In genomic region chr12:36713866-36714662, GRCm38 (mm10) we compare ENCODE assay signal across 8 mouse cellular contexts.
DNase-seq lines count a peak whose midpoint lies in the region; ATAC-seq lines count a peak whose summit lies in the region.

No protein-coding gene starts in this region.

- H3K9me3 ChIP-seq in kidney, embryonic 15.5 days (replicated peaks), result no peaks in the 10 kb centered on the region
- H3K9me3 ChIP-seq in liver, embryonic 13.5 days (replicated peaks), result no peaks in the 10 kb centered on the region
- no peaks in the 10 kb centered on the region for H3K9me3 ChIP-seq in neural tube, embryonic 11.5 days (ENCODE audit: control insufficient read depth, low read length)

- DNase-seq in urinary bladder, postnatal 14 days (ENCODE audit: low spot score), result peak; percentile 21
- DNase-seq in urinary bladder, adult 2 months (ENCODE audit: low spot score), result no peak
- DNase-seq in embryo, embryonic 10 days (ENCODE audit: low spot score), result peak; percentile 63
- peak; percentile 34 to 38 for DNase-seq in heart, adult 9 months (ENCODE audit: low spot score in 2 of 2)
- DNase-seq in liver, embryonic 13.5 days, result no peak
- DNase-seq in neural tube, embryonic 11.5 days (ENCODE audit: low spot score), result peak; percentile 59

- H3K9ac ChIP-seq in kidney, embryonic 15.5 days, result no peak overlapping the region
- H3K9ac ChIP-seq in liver, embryonic 13.5 days, result no peak overlapping the region
- no peak overlapping the region for H3K9ac ChIP-seq in neural tube, embryonic 11.5 days (ENCODE audit: low read length)

- H3K36me3 ChIP-seq in kidney, embryonic 15.5 days, result no peaks in the 10 kb centered on the region
- no peaks in the 10 kb centered on the region for H3K36me3 ChIP-seq in liver, embryonic 13.5 days
- H3K36me3 ChIP-seq in neural tube, embryonic 11.5 days (ENCODE audit: control insufficient read depth, insufficient read depth, low read length), result no peaks in the 10 kb centered on the region

- 22% methylated on average over 17 of the region's 17 CpGs for WGBS in kidney, embryonic 15.5 days
- WGBS in liver, embryonic 13.5 days (ENCODE audit: insufficient replicate concordance), result 20% methylated on average over 17 of the region's 17 CpGs
- 32% methylated on average over 17 of the region's 17 CpGs for WGBS in neural tube, embryonic 11.5 days

- no peaks in the 10 kb centered on the region for H3K27me3 ChIP-seq in kidney, embryonic 15.5 days
- no peaks in the 10 kb centered on the region for H3K27me3 ChIP-seq in liver, embryonic 13.5 days
- no peaks in the 10 kb centered on the region for H3K27me3 ChIP-seq in neural tube, embryonic 11.5 days (ENCODE audit: control insufficient read depth, insufficient read depth, low read length)

- ATAC-seq in kidney, embryonic 15.5 days (replicated peaks; ENCODE audit: low FRiP score), result peak; percentile 67; the same call in 1 of the 2 replicates
- ATAC-seq in liver, embryonic 13.5 days (ENCODE audit: low read depth), result no peak
- peak; percentile 75 for ATAC-seq in neural tube, embryonic 11.5 days (ENCODE audit: insufficient read depth, low FRiP score, low TSS enrichment)
- no peak for ATAC-seq in monocyte, adult 5-6 weeks (replicated peaks; ENCODE audit: insufficient number of reproducible peaks, low FRiP score, low TSS enrichment, poor library complexity, severe bottlenecking)

- no peak overlapping the region for H3K27ac ChIP-seq in kidney, embryonic 15.5 days
- H3K27ac ChIP-seq in liver, embryonic 13.5 days, result no peak overlapping the region
- H3K27ac ChIP-seq in neural tube, embryonic 11.5 days (ENCODE audit: low read depth, low read length), result no peak overlapping the region

- peak overlapping the region; percentile 55 for H3K4me2 ChIP-seq in kidney, embryonic 15.5 days
- peak overlapping the region; percentile 30; the same call in 1 of the 2 replicates for H3K4me2 ChIP-seq in liver, embryonic 13.5 days
- 0 out of 2 replicates have a peak overlapping the region, but pooled peaks have one; percentile 7 for H3K4me2 ChIP-seq in neural tube, embryonic 11.5 days (ENCODE audit: low read depth)

- peaks cover 16% of the 10 kb centered on the region for H3K4me1 ChIP-seq in kidney, embryonic 15.5 days
- H3K4me1 ChIP-seq in liver, embryonic 13.5 days (replicated peaks), result no peaks in the 10 kb centered on the region
- H3K4me1 ChIP-seq in neural tube, embryonic 11.5 days (ENCODE audit: control insufficient read depth, insufficient read depth, low read length), result no peaks in the 10 kb centered on the region

- H3K4me3 ChIP-seq in kidney, embryonic 15.5 days (replicated peaks), result peak overlapping the region; percentile 31
- no peak overlapping the region for H3K4me3 ChIP-seq in liver, embryonic 13.5 days (replicated peaks)
- no peak overlapping the region for H3K4me3 ChIP-seq in neural tube, embryonic 11.5 days (ENCODE audit: low read depth, low read length)

Comparison
In these comparisons a context has a peak if more than half of its experiments do, and no peak if none do; other contexts are left out.
1. DNase-seq: peak in urinary bladder, postnatal 14 days (single experiment), embryo, embryonic 10 days (single experiment), heart, adult 9 months (2 of 2) and neural tube, embryonic 11.5 days (single experiment); none in urinary bladder, adult 2 months (single experiment) and liver, embryonic 13.5 days (single experiment).
2. ATAC-seq: peak in kidney, embryonic 15.5 days (single experiment) and neural tube, embryonic 11.5 days (single experiment); none in liver, embryonic 13.5 days (single experiment) and monocyte, adult 5-6 weeks (single experiment).
3. Peak in every context shown above with its lines, with median percentiles within 50 percentile points of each other: H3K4me2 ChIP-seq.